Mouse (Mus musculus): ENCODE data around the gene Tnc.

- no peak for TF ChIP-seq POLR2A (IDR thresholded peaks at IDR 0.05; ENCODE audit: borderline replicate concordance, control insufficient read depth, low read depth, low read length)
- no peak for TF ChIP-seq CTCF (IDR thresholded peaks at IDR 0.05; ENCODE audit: control insufficient read depth, insufficient read depth, low read length)
Measured at GRCm38 (mm10) chr4:64024041-64024779, 22.6 kb downstream of the Tnc start.
